Comparison of ENCODE assay signal across 22 mouse cellular contexts in genomic region chr14:54788231-54788630, GRCm38 (mm10). TPM values are rescaled to one million over a fixed set of nuclear protein-coding genes. Genes with fewer than 3 reads are reported as not detected.
"Had no signal": no experiment of that assay in that cellular context is flagged by ENCODE, and none has a peak within 500 bp of the region (broad histone marks: within the 10 kb centered on the region; RNA-seq: fewer than 3 reads in every experiment).

No protein-coding gene starts in this region.

- H3K36me3 ChIP-seq: intestine, embryonic 15.5 days; limb, embryonic 15.5 days; midbrain, embryonic 12.5 days had no signal

- DNase-seq: kidney, adult 18-20 months; kidney, postnatal 10 days; kidney, postnatal 4 days; lung, adult 2 months; lung, postnatal 36 days; right cerebral cortex, postnatal 14 days; thymus, adult 18-20 months; thymus, postnatal 14 days had no signal

- H3K4me3 ChIP-seq: intestine, embryonic 15.5 days; layer of hippocampus, adult 2 months; left cerebral cortex, adult 2 months; limb, embryonic 15.5 days; megakaryocyte, embryonic 14.5 days; midbrain, embryonic 12.5 days had no signal

- H3K27ac ChIP-seq: intestine, embryonic 15.5 days; layer of hippocampus, adult 2 months; left cerebral cortex, adult 2 months; limb, embryonic 15.5 days; midbrain, embryonic 12.5 days had no signal

- H3K27me3 ChIP-seq: intestine, embryonic 15.5 days had no signal

- H3K9ac ChIP-seq: intestine, embryonic 15.5 days; limb, embryonic 15.5 days; midbrain, embryonic 12.5 days had no signal

- ATAC-seq: intestine, embryonic 15.5 days; midbrain, embryonic 16.5 days had no signal

- H3K4me1 ChIP-seq: limb, embryonic 15.5 days; megakaryocyte, embryonic 14.5 days; midbrain, embryonic 12.5 days had no signal

- H3K4me2 ChIP-seq: intestine, embryonic 15.5 days; limb, embryonic 15.5 days; midbrain, embryonic 12.5 days had no signal

- H3K9me3 ChIP-seq: intestine, embryonic 15.5 days; limb, embryonic 15.5 days; midbrain, embryonic 12.5 days had no signal

RNA-seq across cellular contexts. Expression of gene Rnf212b, which starts 25.7 kb away (rescaled TPM):
- total RNA-seq: layer of hippocampus, adult 2 months; layer of hippocampus, postnatal 25 days; left cerebral cortex, adult 2 months; left cerebral cortex, postnatal 14 days had no signal
- polyA plus RNA-seq: intestine, embryonic 15.5 days; kidney, embryonic 14.5 days; limb, embryonic 11.5 days; limb, embryonic 15.5 days; lung, adult 2 months; lung, postnatal 0 days; midbrain, embryonic 12.5 days; midbrain, embryonic 16.5 days; neural tube, embryonic 14.5 days; small intestine, adult 2 months had no signal
